Mouse (Mus musculus) myocyte (in vitro differentiated cells): ENCODE data around the gene Pnkd. TPM values are rescaled to one million over a fixed set of nuclear protein-coding genes. Genes with fewer than 3 reads are reported as not detected.

ENCODE experiments used
- H3K27me3 ChIP-seq: one replicate; pipeline ENCODE4 v1.6.1; 2011; ENCODE audit not compliant: control insufficient read depth, insufficient read depth, insufficient read length
- H3K36me3 ChIP-seq: one replicate; pipeline ENCODE4 v1.6.1; 2011; ENCODE audit not compliant: control insufficient read depth, insufficient read depth
- H3K4me2 ChIP-seq: one replicate; pipeline ENCODE4 v1.6.1; 2011; ENCODE audit warnings: low read depth, control low read depth
- H3K4me3 ChIP-seq: one replicate; pipeline ENCODE4 v1.5.1; 2011; ENCODE audit warnings: mild to moderate bottlenecking, control low read depth, moderate library complexity
- H3K79me2 ChIP-seq: one replicate; pipeline ENCODE4 v1.6.1; 2011; ENCODE audit not compliant: control insufficient read depth, insufficient read depth
- H3ac ChIP-seq: one replicate; pipeline ENCODE4 v1.6.1; 2011; ENCODE audit not compliant: control insufficient read depth, insufficient read length
- CEBPB ChIP-seq: IDR thresholded peaks from 2 replicates; pipeline ENCODE4 v1.6.1; 2011; ENCODE audit warnings: mild to moderate bottlenecking, moderate library complexity; ENCODE audit not compliant: poor library complexity, insufficient read depth, severe bottlenecking
- E2F4 ChIP-seq: IDR thresholded peaks from one replicate; pipeline ENCODE4 v1.6.1; 2011; ENCODE audit warnings: mild to moderate bottlenecking, control low read depth, moderate library complexity; ENCODE audit not compliant: insufficient read depth
- MAX ChIP-seq: IDR thresholded peaks from one replicate; pipeline ENCODE4 v1.6.1; 2011; ENCODE audit warnings: low read depth, mild to moderate bottlenecking, control low read depth
- MYOD1 ChIP-seq, 3 experiments: IDR thresholded peaks; one replicate each; pipeline ENCODE4 v1.6.1; 2011; ENCODE audit warnings: control low read depth in 2 of 3, low read depth in 2 of 3, mild to moderate bottlenecking in 2 of 3, moderate library complexity in 1 of 3; ENCODE audit not compliant: insufficient read length in 2 of 3, control insufficient read depth in 1 of 3
- MYOG ChIP-seq, 3 experiments: IDR thresholded peaks; one replicate each; pipeline ENCODE4 v1.6.1; 2011; ENCODE audit warnings: control low read depth in 2 of 3, low read depth in 2 of 3, mild to moderate bottlenecking in 2 of 3; ENCODE audit not compliant: insufficient read length in 2 of 3, control insufficient read depth in 1 of 3, insufficient read depth in 1 of 3
- POLR2A ChIP-seq: IDR thresholded peaks from one replicate; pipeline ENCODE4 v1.6.1; 2011; ENCODE audit warnings: low read depth, mild to moderate bottlenecking, control low read depth, moderate library complexity; ENCODE audit not compliant: insufficient read length
- POLR2AphosphoS2 ChIP-seq: IDR thresholded peaks from one replicate; pipeline ENCODE4 v1.6.1; 2011; ENCODE audit warnings: low read depth, control low read depth; ENCODE audit not compliant: insufficient read length
- REST ChIP-seq: IDR thresholded peaks from one replicate; pipeline ENCODE4 v1.6.1; 2011; ENCODE audit warnings: mild to moderate bottlenecking, control low read depth, moderate library complexity; ENCODE audit not compliant: insufficient read depth, insufficient read length
- SRF ChIP-seq: IDR thresholded peaks from one replicate; pipeline ENCODE4 v1.6.1; 2011; ENCODE audit warnings: low read depth; ENCODE audit not compliant: control insufficient read depth, insufficient read length
- TCF12 ChIP-seq: IDR thresholded peaks from one replicate; pipeline ENCODE4 v1.6.1; 2011; ENCODE audit warnings: mild to moderate bottlenecking, control low read depth; ENCODE audit not compliant: poor library complexity, insufficient read depth, severe bottlenecking
- TCF3 ChIP-seq: IDR thresholded peaks from one replicate; pipeline ENCODE4 v1.6.1; 2011; ENCODE audit warnings: low read depth, control low read depth; ENCODE audit not compliant: insufficient read length
- USF1 ChIP-seq: IDR thresholded peaks from one replicate; pipeline ENCODE4 v1.6.1; 2011; ENCODE audit warnings: low read depth, mild to moderate bottlenecking, control low read depth, moderate library complexity
- polyA plus RNA-seq: library from polyadenylated mRNA; unstranded; fragments of >200 nt; fragmentation: generic; extraction: Trizol; gene quantifications from one replicate; pipeline ENCODE4 v1.2.1, GENCODE M21; 2012; ENCODE audit warnings: missing spikeins

Pnkd gene
- polyA plus RNA-seq, 1 experiment = 93.7 TPM

DNA sequence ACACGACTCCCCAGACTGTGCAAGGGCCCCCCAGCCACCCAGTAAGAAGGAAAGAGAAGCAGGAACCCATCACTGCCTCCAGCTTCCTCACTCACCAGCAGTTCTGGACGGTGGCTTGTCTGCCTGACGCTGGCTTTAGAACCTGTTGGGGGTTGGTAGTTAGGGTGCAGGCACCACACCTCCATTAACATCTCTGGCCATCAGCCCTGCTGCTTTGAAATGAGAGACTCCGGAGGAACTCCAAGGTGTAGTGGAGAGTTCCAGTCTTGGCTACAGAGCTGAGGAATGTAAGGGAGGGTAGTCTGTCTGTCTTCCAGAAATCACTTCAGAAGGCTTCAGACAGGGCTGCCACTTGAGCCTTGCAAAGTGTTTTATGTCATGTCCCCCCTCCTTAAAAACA, 85.3 kb downstream of the Pnkd start:
- H3K36me3 ChIP-seq = no peaks in the 10 kb centered on the region
- no peak overlapping the region for H3ac ChIP-seq
- no peaks in the 10 kb centered on the region for H3K27me3 ChIP-seq
- TF ChIP-seq SRF (no peak), POLR2A (no peak), POLR2AphosphoS2 (no peak), TCF3 (no peak), E2F4 (no peak), MYOD1 (IDR thresholded peaks at IDR 0.05; ENCODE audit: control insufficient read depth in 1 of 3, insufficient read length in 2 of 3, low read depth in 2 of 3) (no peak), MAX (no peak), USF1 (no peak), REST (no peak), CEBPB (no peak), MYOG (IDR thresholded peaks at IDR 0.05; ENCODE audit: control insufficient read depth in 1 of 3, insufficient read depth in 1 of 3, insufficient read length in 2 of 3, low read depth in 2 of 3) (no peak), TCF12 (no peak)
- H3K4me3 ChIP-seq = no peak overlapping the region
- H3K4me2 ChIP-seq = no peak overlapping the region
- H3K79me2 ChIP-seq = no peaks in the 10 kb centered on the region

DNA sequence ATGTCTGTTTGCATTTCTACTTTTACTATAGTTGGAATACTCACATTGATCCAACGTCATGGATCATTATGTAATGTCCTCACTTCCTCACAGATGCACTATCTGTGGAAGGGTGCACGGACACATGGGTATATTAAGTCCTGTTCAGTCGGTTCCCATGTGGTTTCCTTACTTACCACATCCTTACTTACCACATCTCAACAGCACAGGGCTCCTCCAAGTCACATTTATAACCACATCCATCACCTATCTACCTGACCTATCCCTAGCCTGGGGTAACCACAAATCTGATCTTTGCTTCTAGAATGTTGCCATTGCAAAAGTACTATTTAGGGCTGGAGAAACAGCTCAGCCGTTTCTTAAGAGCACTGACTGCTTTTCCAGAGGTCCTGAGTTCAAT, 88.6 kb downstream of the Pnkd start:
- Histone ChIP-seq H3K4me3 (no peak overlapping the region), H3K79me2 (no peaks in the 10 kb centered on the region), H3K36me3 (no peaks in the 10 kb centered on the region), H3K4me2 (no peak overlapping the region), H3K27me3 (no peaks in the 10 kb centered on the region), H3ac (no peak overlapping the region)
- TF ChIP-seq REST (no peak), E2F4 (no peak), MAX (no peak), MYOG (IDR thresholded peaks at IDR 0.05; ENCODE audit: control insufficient read depth in 1 of 3, insufficient read depth in 1 of 3, insufficient read length in 2 of 3, low read depth in 2 of 3) (no peak), POLR2A (no peak), CEBPB (no peak), TCF3 (no peak)

DNA sequence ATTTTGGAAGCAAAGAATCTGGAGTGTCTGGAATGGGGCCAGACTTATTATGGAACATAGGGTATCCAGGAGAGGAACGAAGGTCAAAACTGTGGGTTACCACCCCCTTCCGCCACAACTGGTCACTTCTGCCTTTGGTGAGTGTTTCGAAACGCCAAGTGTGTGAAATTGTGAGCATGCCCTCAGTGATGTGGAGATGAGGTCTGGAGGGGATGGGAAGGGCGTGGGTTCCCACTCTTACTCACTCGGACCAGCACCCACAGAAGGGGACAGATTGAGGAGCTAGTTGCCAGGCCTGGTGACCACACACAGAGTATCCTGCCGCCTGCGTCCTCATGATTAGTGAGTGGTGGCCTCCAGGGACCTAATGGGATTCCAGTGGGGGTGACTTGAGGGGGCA, 90.2 kb downstream of the Pnkd start, which contains the start of gene Slc11a1:
Gene Slc11a1 (plus strand): TSS at position 216 of the 400 bp plus-strand sequence.
- no peak for TF ChIP-seq TCF3
- no peak for TF ChIP-seq USF1
- no peak for TF ChIP-seq MYOD1 (IDR thresholded peaks at IDR 0.05; ENCODE audit: control insufficient read depth in 1 of 3, insufficient read length in 2 of 3, low read depth in 2 of 3)
- no peak for TF ChIP-seq POLR2A
- TF ChIP-seq REST = no peak
- TF ChIP-seq SRF = no peak
- TF ChIP-seq E2F4 = no peak
- TF ChIP-seq TCF12 = no peak
- TF ChIP-seq CEBPB = no peak
- no peak for TF ChIP-seq MAX
- TF ChIP-seq POLR2AphosphoS2 = no peak
- no peak for TF ChIP-seq MYOG (IDR thresholded peaks at IDR 0.05; ENCODE audit: control insufficient read depth in 1 of 3, insufficient read depth in 1 of 3, insufficient read length in 2 of 3, low read depth in 2 of 3)
- Histone ChIP-seq H3ac (no peak within 1 kb of the TSS), H3K27me3 (no peaks in the 10 kb centered on the region), H3K79me2 (no peaks in the 10 kb centered on the region), H3K36me3 (no peaks in the 10 kb centered on the region), H3K4me3 (no peak within 1 kb of the TSS), H3K4me2 (no peak within 1 kb of the TSS)

GRCm38 (mm10) chr1:74375561-74375960, 90.8 kb downstream of the Pnkd start:
- H3K27me3 ChIP-seq = no peaks in the 10 kb centered on the region
- no peak overlapping the region for H3K4me3 ChIP-seq
- H3K4me2 ChIP-seq = no peak overlapping the region
- TF ChIP-seq REST (no peak), MAX (no peak), POLR2A (no peak), TCF3 (no peak), POLR2AphosphoS2 (no peak), SRF (no peak), TCF12 (no peak), E2F4 (no peak)
- no peaks in the 10 kb centered on the region for H3K36me3 ChIP-seq
- H3K79me2 ChIP-seq = no peaks in the 10 kb centered on the region
- H3ac ChIP-seq = no peak overlapping the region

DNA sequence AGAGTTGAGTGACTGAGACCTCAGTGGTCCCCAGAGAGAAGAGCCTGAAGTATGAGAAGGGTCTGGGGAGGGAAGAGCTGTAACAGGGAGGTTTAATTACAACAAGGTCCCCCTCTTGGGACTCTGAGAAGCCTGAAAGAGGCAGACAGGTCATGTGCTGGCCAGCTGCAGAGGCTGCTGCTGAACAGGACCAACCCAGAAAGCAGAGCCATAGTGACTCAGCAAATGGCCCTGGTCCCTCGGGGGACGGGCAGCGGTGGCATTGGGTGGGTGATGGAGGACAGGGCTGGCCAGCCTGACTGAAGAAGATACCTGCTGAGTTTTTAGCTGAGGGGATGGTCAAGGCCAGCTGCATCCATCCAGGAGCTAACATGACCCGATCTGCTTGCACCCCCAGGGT, 91.7 kb downstream of the Pnkd start:
- Histone ChIP-seq H3ac (no peak overlapping the region), H3K36me3 (no peaks in the 10 kb centered on the region), H3K27me3 (no peaks in the 10 kb centered on the region), H3K4me2 (no peak overlapping the region), H3K4me3 (no peak overlapping the region), H3K79me2 (no peaks in the 10 kb centered on the region)
- TF ChIP-seq MYOD1 (IDR thresholded peaks at IDR 0.05; ENCODE audit: control insufficient read depth in 1 of 3, insufficient read length in 2 of 3, low read depth in 2 of 3) = peak in 1 of 3 experiments; percentile 16
- TF ChIP-seq MAX = no peak
- peak; percentile 4 for TF ChIP-seq USF1
